ENCODE assay signal across 27 mouse cellular contexts in the genomic region with DNA sequence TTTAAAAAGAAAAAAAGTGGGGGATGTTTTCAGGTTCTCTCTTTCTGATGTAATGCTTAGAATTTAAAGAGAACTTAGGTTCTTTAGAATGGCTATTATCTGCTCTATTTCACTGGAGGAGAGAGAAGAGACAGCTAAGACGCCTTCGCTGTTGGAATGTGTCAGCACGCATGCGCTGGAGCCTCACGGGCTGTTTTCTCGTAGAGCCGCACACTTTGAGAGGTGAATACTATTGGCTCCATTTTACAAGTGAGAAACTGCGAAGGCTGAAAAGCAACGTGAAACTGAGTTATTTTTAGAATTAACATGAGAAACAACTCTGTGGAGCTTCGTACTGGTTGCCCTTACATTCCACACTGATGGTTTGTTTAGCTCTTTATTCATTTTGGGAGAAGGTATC. TPM values are rescaled to one million over a fixed set of nuclear protein-coding genes. Genes with fewer than 3 reads are reported as not detected.
DNase-seq lines count a peak whose midpoint lies in the region; ATAC-seq and TF ChIP-seq lines count a peak whose summit lies in the region.
"Had no signal": no experiment of that assay in that cellular context is flagged by ENCODE, and none has a peak within 500 bp of the region (broad histone marks: within the 10 kb centered on the region; RNA-seq: fewer than 3 reads in every experiment).

No protein-coding gene starts in this region.

- H3K9ac ChIP-seq in heart, embryonic 13.5 days: no peak overlapping the region
- H3K9ac ChIP-seq: embryonic facial prominence, embryonic 12.5 days; embryonic facial prominence, embryonic 15.5 days; forebrain, postnatal 0 days; hindbrain, embryonic 14.5 days had no signal

- H3K27me3 ChIP-seq in heart, embryonic 13.5 days (replicated peaks): no peaks in the 10 kb centered on the region
- H3K27me3 ChIP-seq: embryonic facial prominence, embryonic 12.5 days; embryonic facial prominence, embryonic 15.5 days had no signal

- peak overlapping the region; percentile 40; the same call in 1 of the 2 replicates for H3K4me2 ChIP-seq in heart, embryonic 13.5 days
- H3K4me2 ChIP-seq: embryonic facial prominence, embryonic 12.5 days; embryonic facial prominence, embryonic 15.5 days; heart, embryonic 11.5 days; hindbrain, embryonic 14.5 days had no signal

- no peaks in the 10 kb centered on the region for H3K4me1 ChIP-seq in heart, embryonic 13.5 days
- H3K4me1 ChIP-seq: embryonic facial prominence, embryonic 12.5 days; embryonic facial prominence, embryonic 15.5 days had no signal

- H3K27ac ChIP-seq in heart, embryonic 13.5 days (replicated peaks): no peak overlapping the region
- H3K27ac ChIP-seq: embryonic facial prominence, embryonic 12.5 days; embryonic facial prominence, embryonic 15.5 days; gastrocnemius, adult 2 months; hindbrain, embryonic 14.5 days; hindbrain, postnatal 0 days had no signal

- H3K9me3 ChIP-seq in heart, embryonic 13.5 days: no peaks in the 10 kb centered on the region
- H3K9me3 ChIP-seq: embryonic facial prominence, embryonic 12.5 days; embryonic facial prominence, embryonic 15.5 days had no signal

- ATAC-seq in heart, embryonic 13.5 days (ENCODE audit: extremely low read depth, insufficient number of reproducible peaks, low FRiP score, low TSS enrichment): no peak
- ATAC-seq: CD4-positive, CD25-positive, alpha-beta regulatory T cell, adult 4 months; forebrain, embryonic 14.5 days; forebrain, postnatal 0 days; hindbrain, postnatal 0 days; inflammation-experienced regulatory T-cells, adult 6 months; intestine, embryonic 16.5 days had no signal

- WGBS in heart, embryonic 13.5 days: 54% methylated on average over 10 of the region's 10 CpGs

- H3K36me3 ChIP-seq in heart, embryonic 13.5 days: no peaks in the 10 kb centered on the region
- H3K36me3 ChIP-seq: embryonic facial prominence, embryonic 12.5 days; embryonic facial prominence, embryonic 15.5 days had no signal

- TF ChIP-seq CTCF in brain, embryonic 14.5 days (IDR thresholded peaks at IDR 0.05; ENCODE audit: borderline replicate concordance, extremely low read depth, insufficient read depth, insufficient read length): no peak

- no peak for DNase-seq in heart, postnatal 10 days
- DNase-seq in ES-CJ7 (ENCODE audit: low read depth, low spot score): peak; percentile 14
- DNase-seq in R1 (ENCODE audit: low read depth, low spot score): peak; percentile 58
- DNase-seq in brain, embryonic 14.5 days (ENCODE audit: low read depth): peak; percentile 20
- DNase-seq in liver: no peak
- DNase-seq: adrenal gland, adult 2 months; adrenal gland, postnatal 14 days; cerebellum, adult 11 months; cerebellum, adult 2 months; cerebellum, adult 9-11 months; cerebellum, postnatal 25 days; forebrain, postnatal 0 days; gastrocnemius, adult 2 months; gastrocnemius, postnatal 14 days; heart, postnatal 36 days; kidney, adult 18-20 months; kidney, adult 9 months had no signal

- intact Hi-C loops in heart, postnatal 10 days (cut with DNase I): no loop called here

- no peak overlapping the region for H3K4me3 ChIP-seq in heart, embryonic 13.5 days
- H3K4me3 ChIP-seq: embryonic facial prominence, embryonic 12.5 days; embryonic facial prominence, embryonic 15.5 days; gastrocnemius, adult 2 months had no signal

- TF ChIP-seq POLR2A in brain, embryonic 14.5 days (IDR thresholded peaks at IDR 0.05; ENCODE audit: borderline replicate concordance, extremely low read depth, insufficient read depth, insufficient read length, poor library complexity, severe bottlenecking): no peak

RNA-seq across cellular contexts. Expression of gene Scamp1, which starts 8.3 kb away (rescaled TPM):
- polyA plus RNA-seq in heart, embryonic 13.5 days (2015; fragmentation: Nextera tagmentation; extraction: Ambion mirVana): 20.4 and 21.4 TPM in 2 replicates
- 10 to 100 TPM; 35.7 to 39.1 TPM for total RNA-seq in heart, postnatal 10 days (2021)
- 63.8 and 86.5 TPM in 2 replicates for polyA plus RNA-seq in brain, embryonic 14.5 days (2012; rRNA removed)

Comparison
In these comparisons a context has a peak if more than half of its experiments do, and no peak if none do; other contexts are left out.
1. DNase-seq: peak in ES-CJ7 (single experiment), R1 (single experiment) and brain, embryonic 14.5 days (single experiment); none in heart, postnatal 10 days (0 of 2) and liver (single experiment).